Mouse (Mus musculus): Measurements from ENCODE around the gene Robo1. TPM values are rescaled to one million over a fixed set of nuclear protein-coding genes. Genes with fewer than 3 reads are reported as not detected.
A peak's percentile ranks its signal among the peaks of the same experiment; 100 is the strongest.

Robo1 gene
- total RNA-seq, 2 experiments from 2014 or later: 50.3 to 55.6 TPM

DNA sequence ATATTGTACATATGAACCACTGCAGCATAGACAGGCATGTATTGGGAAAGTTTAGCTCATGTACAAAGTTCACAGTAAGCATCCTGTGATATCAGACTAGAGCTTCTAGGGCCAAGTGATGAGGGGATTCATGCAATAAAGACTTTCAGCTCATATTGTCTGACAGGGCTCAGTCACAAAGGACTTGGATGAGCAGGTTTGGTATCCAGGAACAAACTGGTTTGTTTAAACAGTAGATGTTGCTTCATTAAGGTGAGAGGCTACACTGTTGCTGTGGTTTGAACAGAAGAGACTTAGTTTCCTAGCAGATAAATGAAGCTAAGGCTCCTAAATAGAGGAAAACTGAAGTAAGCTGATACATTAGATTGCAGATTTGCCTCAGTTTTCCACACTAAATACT, 626.8 kb downstream of the Robo1 start:
- no peak overlapping the region for H3K4me3 ChIP-seq
- H3K27ac ChIP-seq: no peak overlapping the region
- DNase-seq (ENCODE audit: extremely low spot score in 1 of 2, low spot score in 2 of 2): no peak
- intact Hi-C loops (cut with DNase I): no loop called here
- TF ChIP-seq CTCF (IDR thresholded peaks at IDR 0.05): no peak

GRCm38 (mm10) chr16:72937183-72937582, 629.1 kb downstream of the Robo1 start:
- Histone ChIP-seq H3K4me3 (no peak overlapping the region), H3K27ac (no peak overlapping the region)
- no peak for DNase-seq (ENCODE audit: extremely low spot score in 1 of 2, low spot score in 2 of 2)
- TF ChIP-seq CTCF (IDR thresholded peaks at IDR 0.05): no peak
- intact Hi-C loops (cut with DNase I): no loop called here

DNA sequence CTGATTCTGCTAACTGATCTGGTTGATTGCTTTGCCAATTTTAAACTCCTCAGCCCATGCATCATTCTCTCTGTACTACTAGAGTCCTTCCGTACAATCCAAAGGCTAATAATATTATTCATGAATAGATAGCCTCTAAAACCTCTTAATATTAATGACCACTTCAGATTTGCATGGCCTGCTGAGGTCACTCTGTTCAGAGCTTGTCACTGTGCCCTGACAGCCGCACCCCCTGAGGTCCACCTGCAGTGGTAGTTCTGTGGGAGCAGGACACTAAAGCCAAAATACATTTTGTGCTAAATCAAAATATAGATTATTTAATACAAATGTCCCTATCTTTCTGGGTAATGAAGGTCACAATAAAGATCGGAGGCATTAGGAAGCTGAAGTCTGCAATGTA, 631.8 kb downstream of the Robo1 start:
- no peak for TF ChIP-seq CTCF (IDR thresholded peaks at IDR 0.05)
- DNase-seq (ENCODE audit: extremely low spot score in 1 of 2, low spot score in 2 of 2): no peak
- Histone ChIP-seq H3K27ac (no peak overlapping the region), H3K4me3 (no peak overlapping the region)
- intact Hi-C loops (cut with DNase I): no loop called here

GRCm38 (mm10) chr16:72940786-72941185, 632.7 kb downstream of the Robo1 start:
- intact Hi-C loops (cut with DNase I): no loop called here
- no peak for TF ChIP-seq CTCF (IDR thresholded peaks at IDR 0.05)
- H3K4me3 ChIP-seq: no peak overlapping the region

DNA sequence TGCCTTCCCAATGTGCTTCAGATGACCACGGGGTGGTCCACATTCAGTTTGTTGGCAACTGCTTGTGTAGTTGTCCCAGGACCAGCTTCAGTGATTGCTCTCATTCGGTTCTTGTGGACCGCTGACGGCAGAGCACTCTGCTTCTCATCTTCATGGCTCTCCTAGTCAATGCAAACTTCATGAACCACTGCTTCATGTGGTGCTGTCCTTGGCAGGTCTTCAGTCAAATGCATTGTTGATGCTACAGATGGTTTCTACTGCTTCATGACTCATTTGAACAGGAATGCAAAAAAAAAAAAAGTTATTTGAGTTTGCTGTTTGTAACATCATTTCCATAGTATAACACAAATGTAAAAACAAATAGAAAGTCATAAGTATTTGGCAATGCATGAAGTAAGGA, 636.3 kb downstream of the Robo1 start:
- no peak overlapping the region for H3K27ac ChIP-seq
- TF ChIP-seq CTCF (IDR thresholded peaks at IDR 0.05): no peak
- no peak overlapping the region for H3K4me3 ChIP-seq
- intact Hi-C loops (cut with DNase I): no loop called here
- no peak for DNase-seq (ENCODE audit: extremely low spot score in 1 of 2, low spot score in 2 of 2)

More at GRCm38 (mm10) chr16:72940786-72941185, 632.7 kb downstream of the Robo1 start:
- no peak overlapping the region for H3K27ac ChIP-seq
- no peak for DNase-seq (ENCODE audit: extremely low spot score in 1 of 2, low spot score in 2 of 2)

DNA sequence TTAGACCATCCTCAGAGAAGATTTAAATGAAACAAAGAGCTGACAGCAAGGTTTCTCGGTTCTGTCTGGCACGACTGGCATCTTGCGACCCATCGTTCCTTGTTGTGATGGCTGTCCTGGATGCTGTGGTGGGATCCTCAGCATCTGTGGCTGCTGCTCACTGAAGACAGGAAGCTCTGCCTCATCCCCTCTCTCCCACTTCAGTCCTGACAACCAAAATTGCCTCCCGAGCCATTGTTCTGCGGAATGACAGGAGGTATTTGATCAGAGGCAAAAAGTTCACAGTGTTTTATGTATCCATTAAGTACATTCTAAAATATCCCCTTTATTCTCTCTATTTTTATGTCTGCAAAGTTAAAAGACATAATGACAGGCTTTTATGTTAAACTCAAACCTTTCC, 643.9 kb downstream of the Robo1 start:
- no peak for TF ChIP-seq CTCF (IDR thresholded peaks at IDR 0.05)
- intact Hi-C loops (cut with DNase I): no loop called here
- no peak overlapping the region for H3K4me3 ChIP-seq
- DNase-seq (ENCODE audit: extremely low spot score in 1 of 2, low spot score in 2 of 2): no peak
- no peak overlapping the region for H3K27ac ChIP-seq

- no peak for TF ChIP-seq CTCF (IDR thresholded peaks at IDR 0.05)
- no peak overlapping the region for H3K4me3 ChIP-seq
- H3K27ac ChIP-seq: no peak overlapping the region
- intact Hi-C loops (cut with DNase I): no loop called here
- no peak for DNase-seq (ENCODE audit: extremely low spot score in 1 of 2, low spot score in 2 of 2)
Measured at GRCm38 (mm10) chr16:72959018-72959702, 651.1 kb downstream of the Robo1 start.

GRCm38 (mm10) chr16:72959823-72960222, 651.7 kb downstream of the Robo1 start:
- Histone ChIP-seq H3K27ac (no peak overlapping the region), H3K4me3 (no peak overlapping the region)
- intact Hi-C loops (cut with DNase I): no loop called here
- DNase-seq (ENCODE audit: extremely low spot score in 1 of 2, low spot score in 2 of 2): no peak
- TF ChIP-seq CTCF (IDR thresholded peaks at IDR 0.05): no peak

DNA sequence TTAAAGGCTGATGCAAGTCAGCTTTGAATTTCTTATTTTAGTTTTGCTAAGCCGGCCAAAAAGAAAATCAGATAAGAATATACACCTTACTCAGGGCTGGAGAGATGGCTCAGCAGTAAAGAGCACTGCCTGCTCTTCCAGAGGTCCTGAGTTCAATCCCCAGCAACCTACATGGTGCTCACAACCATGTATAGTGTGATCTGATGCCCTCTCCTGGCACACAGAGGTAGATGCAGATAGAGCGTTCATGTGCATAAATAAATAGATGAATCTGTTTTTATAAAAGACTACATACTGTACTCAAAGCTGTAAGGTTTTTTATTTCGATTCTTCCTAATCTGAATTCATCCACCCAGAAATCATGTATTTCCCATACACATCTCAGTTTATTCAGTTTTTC, 655.7 kb downstream of the Robo1 start:
- no peak overlapping the region for H3K4me3 ChIP-seq
- intact Hi-C loops (cut with DNase I): no loop called here
- no peak overlapping the region for H3K27ac ChIP-seq
- no peak for DNase-seq (ENCODE audit: extremely low spot score in 1 of 2, low spot score in 2 of 2)
- TF ChIP-seq CTCF (IDR thresholded peaks at IDR 0.05): peak; percentile 20

DNA sequence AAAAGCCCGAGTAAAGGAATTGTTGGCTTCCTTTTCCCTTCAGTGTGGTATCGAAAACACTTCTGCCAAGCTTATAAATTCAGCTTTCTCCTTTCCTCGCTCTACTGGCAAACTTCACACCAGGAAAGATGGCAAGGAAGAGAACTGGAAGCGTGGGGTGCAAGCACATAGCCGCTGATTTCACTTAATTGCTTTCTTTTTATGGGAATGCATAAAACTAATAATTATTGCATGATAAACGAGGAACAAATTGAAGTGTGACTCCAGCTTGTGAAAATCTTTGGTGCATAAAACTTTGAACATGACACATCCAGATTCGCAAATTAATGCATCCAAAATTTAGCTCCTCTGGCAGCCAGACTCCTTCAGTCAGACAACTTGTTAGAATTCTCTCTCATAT, 659.4 kb downstream of the Robo1 start:
- no peak for TF ChIP-seq CTCF (IDR thresholded peaks at IDR 0.05)
- intact Hi-C loops (cut with DNase I): no loop called here
- DNase-seq (ENCODE audit: extremely low spot score in 1 of 2, low spot score in 2 of 2): no peak
- Histone ChIP-seq H3K4me3 (no peak overlapping the region), H3K27ac (no peak overlapping the region)

DNA sequence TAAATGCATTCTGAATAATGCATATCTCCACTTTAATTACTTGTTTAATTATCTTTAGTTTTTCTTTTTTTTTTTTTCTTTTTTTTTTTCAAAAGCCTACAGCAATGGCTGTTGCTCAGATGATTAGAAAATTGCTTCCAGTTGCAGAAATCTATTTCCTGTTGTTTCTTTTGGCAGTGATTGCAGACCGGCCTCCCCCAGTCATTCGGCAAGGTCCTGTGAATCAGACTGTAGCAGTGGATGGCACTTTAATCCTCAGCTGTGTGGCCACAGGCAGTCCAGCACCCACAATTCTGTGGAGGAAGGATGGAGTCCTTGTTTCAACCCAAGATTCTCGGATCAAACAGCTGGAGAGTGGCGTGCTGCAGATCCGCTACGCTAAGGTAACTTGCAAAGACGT, 661.9 kb downstream of the Robo1 start:
- no peak overlapping the region for H3K27ac ChIP-seq
- intact Hi-C loops (cut with DNase I): loop anchor here (10.0 kb wide), 1 partner anchor 355 kb away; no protein-coding TSS in a partner anchor
- H3K4me3 ChIP-seq: no peak overlapping the region

DNA sequence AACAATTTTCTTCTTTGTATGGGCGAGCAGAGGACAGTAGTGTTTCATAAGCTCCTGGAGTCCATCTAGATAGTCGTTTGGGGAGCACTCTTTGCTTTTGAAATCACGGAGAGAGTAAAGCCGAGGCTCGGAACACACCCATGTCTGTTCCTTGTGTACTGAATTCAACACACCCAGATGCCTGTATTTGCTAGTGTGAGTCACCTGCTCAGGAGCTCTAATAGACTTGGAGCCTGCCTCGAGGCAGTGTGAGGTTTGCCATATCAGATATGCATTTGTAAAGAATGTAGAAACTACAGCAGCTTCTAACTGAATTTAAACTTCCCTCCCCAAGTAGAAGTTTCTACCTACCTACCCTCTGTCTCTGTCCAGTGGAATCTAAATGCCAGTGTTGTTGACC, 665.6 kb downstream of the Robo1 start:
- no peak overlapping the region for H3K27ac ChIP-seq
- intact Hi-C loops (cut with DNase I): loop anchor here (10.0 kb wide), 1 partner anchor 359 kb away; no protein-coding TSS in a partner anchor
- TF ChIP-seq CTCF (IDR thresholded peaks at IDR 0.05): no peak
- no peak for DNase-seq (ENCODE audit: extremely low spot score in 1 of 2, low spot score in 2 of 2)
- no peak overlapping the region for H3K4me3 ChIP-seq

More for the DNA sequence above, 661.9 kb downstream of the Robo1 start:
- DNase-seq (ENCODE audit: extremely low spot score in 1 of 2, low spot score in 2 of 2): no peak
- no peak for TF ChIP-seq CTCF (IDR thresholded peaks at IDR 0.05)

- intact Hi-C loops (cut with DNase I): loop anchor here (5.0 to 10.0 kb wide), 5 partner anchors 282 to 1717 kb away; no protein-coding TSS in a partner anchor
- DNase-seq (ENCODE audit: extremely low spot score in 1 of 2, low spot score in 2 of 2): no peak
- Histone ChIP-seq H3K27ac (no peak overlapping the region), H3K4me3 (no peak overlapping the region)
- TF ChIP-seq CTCF (IDR thresholded peaks at IDR 0.05): no peak
Measured at GRCm38 (mm10) chr16:72974681-72975080, 666.6 kb downstream of the Robo1 start.

All from left cerebral cortex, adult 2 months (tissue).